Mouse (Mus musculus) stomach, embryonic 16.5 days (tissue): ENCODE data around the gene Pcsk6. TPM values are rescaled to one million over a fixed set of nuclear protein-coding genes. Genes with fewer than 3 reads are reported as not detected.
"Not testable (repeated sequence)": the region's sequence is repeated elsewhere in the genome, so short reads cannot be mapped to it uniquely, and the experiment has no call there.

Experiments
- ATAC-seq: fragments of 200-750 bp; cut with Nextera tagmentation; 2 replicates; pipeline ENCODE4 v1.8.0; 2017; ENCODE audit warnings: moderate number of reproducible peaks, moderate TSS enrichment; ENCODE audit not compliant: insufficient read depth, low FRiP score
- H3K27ac ChIP-seq: fragments of 300-500 bp; sonication (generic); 2 replicates; pipeline ENCODE4 v1.5.1; 2014; ENCODE audit warnings: low read length
- H3K27me3 ChIP-seq: fragments of 300-500 bp; sonication (generic); 2 replicates; pipeline ENCODE4 v1.6.1; 2014; ENCODE audit warnings: low read length, control low read depth, mixed read lengths; ENCODE audit not compliant: control insufficient read depth, insufficient read depth
- H3K36me3 ChIP-seq: fragments of 300-500 bp; sonication (generic); 2 replicates; pipeline ENCODE4 v1.6.1; 2014; ENCODE audit warnings: low read length; ENCODE audit not compliant: control insufficient read depth, insufficient read depth
- H3K4me1 ChIP-seq: fragments of 300-500 bp; sonication (generic); 2 replicates; pipeline ENCODE4 v1.6.1; 2014; ENCODE audit warnings: low read length, control low read depth, mixed read lengths; ENCODE audit not compliant: control insufficient read depth, insufficient read depth
- H3K4me2 ChIP-seq: fragments of 300-500 bp; sonication (generic); 2 replicates; pipeline ENCODE4 v1.6.1; 2014; ENCODE audit warnings: low read depth, low read length, mixed read lengths
- H3K4me3 ChIP-seq: fragments of 300-500 bp; sonication (generic); replicated peaks from 2 replicates; pipeline ENCODE4 v1.5.1; 2014; ENCODE audit warnings: mild to moderate bottlenecking, low read length
- H3K9ac ChIP-seq: fragments of 300-500 bp; sonication (generic); 2 replicates; pipeline ENCODE4 v1.6.1; 2014; ENCODE audit warnings: low read length
- H3K9me3 ChIP-seq: fragments of 300-500 bp; sonication (generic); replicated peaks from 2 replicates; pipeline ENCODE4 v1.6.1; 2016; ENCODE audit warnings: low read length, control low read depth; ENCODE audit not compliant: control insufficient read depth
- WGBS: fragments of 180-500 bp; shearing (Covaris S2); extraction: QIAGEN DNeasy Blood & Tissue Kit; methylation state at CpG from one replicate; pipeline ENCODE4 v1.1.7; 2014; 5-methylcytosine and 5-hydroxymethylcytosine counted together
- polyA plus RNA-seq: library from polyadenylated mRNA; unstranded; fragments of >200 nt; fragmentation: Nextera tagmentation; extraction: Ambion mirVana; gene quantifications from 2 replicates; pipeline ENCODE4 v1.2.1, GENCODE M21; 2015

Gene Pcsk6
- polyA plus RNA-seq, 1 experiment from 2014 or later, result 3.7 TPM

DNA sequence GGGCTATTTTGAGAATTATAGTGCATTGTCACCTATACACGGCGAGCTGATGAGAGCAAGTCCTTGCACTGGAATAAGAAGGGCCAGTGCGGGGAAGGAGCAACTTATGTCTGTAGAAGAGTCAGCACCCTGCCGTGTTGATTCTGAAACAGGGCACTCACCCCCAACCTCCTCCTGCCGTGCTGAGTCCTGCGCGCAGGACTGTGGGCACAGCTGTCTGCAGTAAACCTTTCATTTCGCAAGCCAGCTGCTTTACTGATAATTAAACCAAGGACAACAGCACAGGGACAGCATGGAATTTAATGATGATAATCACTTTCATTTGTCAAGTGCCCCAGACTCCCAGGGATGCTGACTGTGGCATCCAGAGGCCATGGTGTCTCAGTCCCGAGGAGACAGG lies 183.1 kb downstream of the Pcsk6 start:
- Histone ChIP-seq H3K27me3 (no peaks in the 10 kb centered on the region), H3K4me2 (no peak overlapping the region), H3K27ac (no peak overlapping the region), H3K36me3 (no peaks in the 10 kb centered on the region), H3K9me3 (no peaks in the 10 kb centered on the region), H3K9ac (no peak overlapping the region), H3K4me3 (no peak overlapping the region), H3K4me1 (no peaks in the 10 kb centered on the region)
- no peak for ATAC-seq
- WGBS, result 65% methylated on average over 9 of the region's 9 CpGs

DNA sequence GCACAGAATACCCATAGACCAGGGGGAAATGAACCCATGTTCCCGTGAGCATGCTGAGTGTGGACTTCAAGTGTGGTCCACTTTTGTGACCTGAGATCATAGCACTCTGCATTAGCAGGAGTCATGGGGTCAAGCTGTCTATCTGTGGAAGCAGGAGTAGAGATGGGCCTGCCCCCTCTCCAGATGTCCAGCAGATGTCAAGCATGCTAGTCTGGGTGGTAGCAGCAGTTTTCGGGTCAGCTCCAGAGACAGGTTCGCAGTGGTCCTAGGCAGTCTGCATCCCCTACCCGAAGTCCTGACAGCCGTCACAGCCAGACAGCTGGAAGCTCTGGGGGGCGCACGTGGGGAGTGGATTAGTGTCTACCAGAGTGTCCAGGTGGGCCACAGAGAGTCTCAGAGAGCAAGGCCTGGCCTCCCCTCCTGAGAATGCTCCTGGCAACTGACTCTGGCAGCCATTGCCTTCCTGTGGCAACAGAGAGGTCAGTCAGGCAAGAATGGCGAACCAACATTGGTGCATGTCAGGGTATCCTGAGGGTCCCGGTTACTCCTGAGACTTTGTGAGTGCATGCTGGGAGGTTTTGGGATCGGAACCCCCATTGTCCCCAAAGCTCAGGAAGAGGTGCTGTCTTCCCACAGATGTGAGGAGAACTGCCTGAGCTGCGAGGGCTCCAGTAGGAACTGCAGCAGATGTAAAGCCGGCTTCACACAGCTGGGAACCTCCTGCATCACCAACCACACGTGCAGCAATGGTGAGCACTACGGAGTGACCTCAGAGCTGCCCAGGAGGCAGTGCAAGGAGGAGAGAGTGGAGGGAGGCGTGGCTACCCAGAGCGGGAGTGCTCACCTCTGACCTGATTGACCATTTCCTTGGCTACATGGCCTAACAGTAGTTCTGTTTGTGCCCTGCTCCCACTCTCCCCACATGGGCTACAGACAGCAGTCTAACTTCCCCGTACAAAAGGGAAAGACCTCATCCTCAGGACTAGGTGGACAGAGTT lies 185.7 kb downstream of the Pcsk6 start:
- WGBS, result 55% methylated on average over 17 of the region's 17 CpGs
- no peak for ATAC-seq
- H3K4me3 ChIP-seq, result no peak overlapping the region
- no peak overlapping the region for H3K4me2 ChIP-seq
- H3K4me1 ChIP-seq, result no peaks in the 10 kb centered on the region
- H3K27ac ChIP-seq, result no peak overlapping the region
- no peaks in the 10 kb centered on the region for H3K27me3 ChIP-seq
- no peaks in the 10 kb centered on the region for H3K9me3 ChIP-seq
- no peaks in the 10 kb centered on the region for H3K36me3 ChIP-seq
- no peak overlapping the region for H3K9ac ChIP-seq

DNA sequence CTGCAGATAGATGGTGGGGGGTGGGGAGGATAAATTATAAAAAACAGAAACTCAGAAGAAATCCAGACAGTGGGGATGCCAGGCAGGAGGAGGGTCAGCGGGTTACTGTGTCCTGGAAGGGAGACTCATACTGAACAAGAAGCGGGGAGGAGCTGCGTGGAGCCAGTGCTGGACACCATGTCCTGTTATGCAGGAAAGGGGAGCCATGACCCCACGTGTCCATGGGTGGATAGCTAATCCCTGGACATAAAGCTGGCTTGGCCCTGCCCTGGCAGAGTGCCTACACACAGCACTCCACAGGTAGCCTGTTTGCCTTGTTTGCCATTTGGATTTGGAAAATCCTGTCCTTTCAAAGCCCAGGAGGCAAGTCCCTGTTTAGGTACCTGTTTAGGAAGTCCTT lies 186.4 kb downstream of the Pcsk6 start:
- no peak overlapping the region for H3K9ac ChIP-seq
- no peaks in the 10 kb centered on the region for H3K36me3 ChIP-seq
- no peaks in the 10 kb centered on the region for H3K4me1 ChIP-seq
- no peak overlapping the region for H3K27ac ChIP-seq
- WGBS, result 68% methylated on average over 4 of the region's 4 CpGs
- no peaks in the 10 kb centered on the region for H3K27me3 ChIP-seq
- no peak overlapping the region for H3K4me2 ChIP-seq
- no peak overlapping the region for H3K4me3 ChIP-seq
- no peak for ATAC-seq
- H3K9me3 ChIP-seq, result no peaks in the 10 kb centered on the region

DNA sequence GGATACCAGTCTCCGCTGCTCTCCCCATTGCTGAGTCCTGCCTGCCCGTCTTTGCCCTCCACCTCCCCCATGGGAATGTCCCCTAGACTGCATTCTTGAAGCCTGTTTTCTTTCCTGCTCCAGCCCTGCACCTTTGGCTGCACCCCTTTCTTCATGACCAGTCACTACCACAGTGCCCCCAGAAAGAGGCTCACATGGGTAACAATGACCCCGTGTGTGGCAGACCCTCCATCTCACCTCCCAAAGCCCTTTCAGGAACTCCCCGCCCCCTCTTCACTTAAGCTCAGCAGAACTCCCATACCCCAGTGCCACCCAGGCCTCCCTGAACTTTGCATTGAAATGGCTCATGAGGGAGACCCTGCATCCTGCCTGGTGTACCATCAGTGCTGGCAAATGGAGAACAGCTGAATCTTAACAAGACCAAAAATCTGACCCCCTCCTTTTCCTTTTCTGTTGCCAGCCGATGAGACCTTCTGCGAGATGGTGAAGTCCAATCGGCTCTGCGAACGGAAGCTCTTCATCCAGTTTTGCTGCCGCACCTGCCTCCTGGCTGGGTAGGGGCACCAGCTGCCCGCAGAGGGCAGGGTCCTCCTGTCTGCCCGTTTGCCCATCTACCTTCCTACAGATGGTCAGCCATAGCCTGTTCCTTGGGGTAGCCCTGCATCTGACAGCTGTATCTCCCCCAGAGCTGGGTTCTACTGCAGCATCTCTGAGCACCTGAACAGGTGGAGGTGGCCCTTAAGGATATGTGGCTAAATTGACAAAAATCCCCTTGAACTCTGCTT lies 187.1 kb downstream of the Pcsk6 start:
- no peak overlapping the region for H3K27ac ChIP-seq
- H3K9ac ChIP-seq, result no peak overlapping the region
- H3K36me3 ChIP-seq, result no peaks in the 10 kb centered on the region
- H3K9me3 ChIP-seq, result no peaks in the 10 kb centered on the region
- H3K4me1 ChIP-seq, result no peaks in the 10 kb centered on the region
- H3K27me3 ChIP-seq, result no peaks in the 10 kb centered on the region
- H3K4me3 ChIP-seq, result no peak overlapping the region
- ATAC-seq, result no peak
- no peak overlapping the region for H3K4me2 ChIP-seq
- 84% methylated on average over 12 of the region's 12 CpGs for WGBS

DNA sequence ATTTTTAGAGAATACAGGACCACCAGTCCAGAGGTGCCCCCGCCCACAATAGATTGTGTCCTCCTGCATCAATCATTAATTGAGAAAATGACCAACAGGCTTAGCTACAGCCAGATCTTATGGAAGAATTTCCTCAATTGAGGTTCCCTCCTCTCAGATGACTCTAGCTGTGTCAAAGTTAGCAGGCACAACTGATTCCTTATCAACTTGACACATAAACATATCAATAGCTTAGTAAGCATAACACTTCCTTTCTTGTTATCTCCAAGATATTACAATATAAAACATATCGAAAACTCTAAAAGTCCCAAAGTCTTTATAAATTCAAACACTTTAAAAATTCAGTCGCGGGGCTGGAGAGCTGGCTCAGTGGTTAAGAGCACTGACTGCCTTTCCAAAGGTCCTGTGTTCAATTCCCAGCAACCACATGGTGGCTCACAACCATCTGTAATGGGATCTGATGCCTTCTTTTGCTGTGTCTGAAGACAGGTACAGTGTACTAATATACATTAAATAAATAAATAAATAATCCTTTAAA lies 192.5 kb downstream of the Pcsk6 start:
- Histone ChIP-seq H3K36me3 (no peaks in the 10 kb centered on the region), H3K9ac (no peak overlapping the region), H3K4me3 (no peak overlapping the region), H3K4me1 (no peaks in the 10 kb centered on the region), H3K9me3 (no peaks in the 10 kb centered on the region), H3K27me3 (no peaks in the 10 kb centered on the region), H3K4me2 (no peak overlapping the region), H3K27ac (no peak overlapping the region)
- ATAC-seq, result no peak
- WGBS, result 89% methylated on average over 4 of the region's 4 CpGs

DNA sequence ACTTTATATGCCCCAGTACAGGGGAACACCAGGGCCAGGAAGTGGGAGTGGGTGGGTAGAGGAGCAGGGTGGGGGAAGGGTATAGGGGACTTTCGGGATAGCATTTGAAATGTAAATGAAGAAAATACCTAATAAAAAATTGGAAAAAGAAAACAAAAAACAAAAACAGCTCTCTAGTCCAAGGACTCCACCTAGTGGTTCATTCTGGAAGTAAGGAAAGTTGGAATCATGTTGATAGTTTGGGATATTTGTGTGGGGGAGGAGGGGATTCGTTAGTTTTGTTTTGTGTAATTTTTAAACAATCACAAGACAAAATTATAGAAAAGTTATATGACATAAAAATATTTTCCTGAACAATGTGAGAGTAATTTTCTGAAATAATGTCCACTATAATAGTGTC lies 193.8 kb downstream of the Pcsk6 start:
- not testable (repeated sequence) for H3K4me1 ChIP-seq, ATAC-seq, H3K9ac ChIP-seq, H3K4me3 ChIP-seq, H3K36me3 ChIP-seq, H3K27me3 ChIP-seq, H3K27ac ChIP-seq, H3K4me2 ChIP-seq, H3K9me3 ChIP-seq
- WGBS, result 3% methylated on average over 2 of the region's 2 CpGs

DNA sequence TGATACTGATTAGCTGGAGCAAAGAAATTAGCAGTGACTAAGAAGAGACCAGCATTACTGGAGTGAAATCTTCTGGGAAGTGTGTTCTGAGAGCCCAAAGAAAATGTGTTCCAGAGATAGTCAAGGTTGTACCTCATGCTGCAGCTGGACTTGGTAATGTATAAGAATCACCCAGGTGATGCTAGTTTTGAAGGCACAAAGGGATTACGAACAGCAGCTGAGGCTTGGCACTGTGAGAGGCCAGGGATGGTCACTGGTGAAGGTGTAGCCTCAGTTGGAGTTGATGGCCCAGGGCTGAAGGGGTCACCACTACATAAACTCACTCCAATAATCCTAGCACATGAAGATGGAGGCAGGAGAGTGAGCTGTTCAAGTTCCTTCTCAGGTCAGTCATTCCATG lies 197.2 kb downstream of the Pcsk6 start, which contains the start of gene Snrpa1:
Gene Snrpa1 (plus strand): TSS at position 301 of the 400 bp plus-strand sequence.
- no peak within 1 kb of the TSS for H3K27ac ChIP-seq
- H3K36me3 ChIP-seq, result no peaks in the 10 kb centered on the region
- 73% methylated on average over 1 of the region's 1 CpGs for WGBS
- no peak for ATAC-seq
- peak within 1 kb of the TSS; percentile 91 for H3K4me2 ChIP-seq
- H3K4me3 ChIP-seq, result peak within 1 kb of the TSS; percentile 85
- H3K27me3 ChIP-seq, result no peaks in the 10 kb centered on the region
- peaks cover 9% of the 10 kb centered on the region; the same call in 1 of the 2 replicates for H3K4me1 ChIP-seq
- H3K9ac ChIP-seq, result peak within 1 kb of the TSS; percentile 92
- H3K9me3 ChIP-seq, result no peaks in the 10 kb centered on the region

DNA sequence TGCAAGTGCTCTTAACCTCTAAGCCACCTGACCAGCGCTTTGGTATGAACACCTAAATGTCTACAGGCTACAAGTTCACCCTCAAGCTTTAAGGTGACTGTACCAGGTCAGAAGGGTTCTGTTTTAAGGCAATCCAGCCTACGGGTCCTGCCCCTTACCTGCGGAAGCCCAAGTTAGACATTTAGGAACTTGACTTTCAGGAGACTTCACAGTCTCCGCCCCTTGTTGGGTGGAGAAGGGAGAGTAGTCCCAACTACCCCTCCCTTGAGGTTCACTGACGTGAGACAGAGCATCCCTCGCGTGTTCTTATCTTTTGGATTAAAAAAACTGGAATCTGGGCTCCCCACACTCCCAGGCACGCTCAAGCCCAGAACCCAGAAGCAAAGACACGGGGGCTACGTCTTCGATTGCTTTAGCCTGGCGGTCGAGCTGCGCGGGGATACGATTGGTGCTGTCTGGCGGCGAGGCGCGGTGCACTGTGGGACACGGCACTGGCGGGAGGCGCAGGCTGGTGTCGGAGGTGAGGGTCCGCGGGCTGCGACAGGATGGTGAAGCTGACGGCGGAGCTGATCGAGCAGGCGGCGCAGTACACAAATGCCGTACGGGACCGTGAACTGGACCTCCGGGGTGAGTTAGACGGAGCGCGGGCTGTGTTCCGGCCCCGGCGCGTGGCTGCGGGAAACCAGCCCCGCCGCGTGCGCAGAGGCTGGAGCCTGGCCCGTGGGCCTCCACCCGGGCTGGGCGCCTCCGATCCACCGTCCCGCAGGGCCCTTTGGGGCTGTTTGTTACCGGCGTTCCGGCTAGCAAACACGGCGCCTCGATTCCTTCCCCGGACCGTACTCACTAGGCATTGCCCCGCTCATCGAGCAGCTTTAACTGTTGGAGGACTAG lies 198.8 kb downstream of the Pcsk6 start:
- H3K4me1 ChIP-seq, result peaks cover 9% of the 10 kb centered on the region; the same call in 1 of the 2 replicates
- peak overlapping the region; percentile 91 for H3K4me2 ChIP-seq
- WGBS, result under 1% methylated on average over 64 of the region's 64 CpGs
- H3K9ac ChIP-seq, result peak overlapping the region; percentile 92
- H3K27me3 ChIP-seq, result no peaks in the 10 kb centered on the region
- peak overlapping the region; percentile 85 for H3K4me3 ChIP-seq
- peaks cover 7% of the 10 kb centered on the region; the same call in 1 of the 2 replicates for H3K36me3 ChIP-seq
- H3K9me3 ChIP-seq, result no peaks in the 10 kb centered on the region
- peak; percentile 93 for ATAC-seq
- peak overlapping the region; percentile 68 for H3K27ac ChIP-seq
